Mouse (Mus musculus) lung, embryonic 15.5 days (tissue): ENCODE results near the gene Ate1. TPM values are rescaled to one million over a fixed set of nuclear protein-coding genes. Genes with fewer than 3 reads are reported as not detected.
"Not testable (repeated sequence)": the region's sequence is repeated elsewhere in the genome, so short reads cannot be mapped to it uniquely, and the experiment has no call there.

Experiments
- ATAC-seq: fragments of 200-750 bp; cut with Nextera tagmentation; 2 replicates; pipeline ENCODE4 v1.8.0; 2017; ENCODE audit warnings: moderate number of reproducible peaks, borderline replicate concordance; ENCODE audit not compliant: low FRiP score, low TSS enrichment; ENCODE audit errors: extremely low read depth
- H3K27ac ChIP-seq: fragments of 300-500 bp; sonication (generic); 2 replicates; pipeline ENCODE4 v1.5.1; 2015; ENCODE audit warnings: moderate library complexity, mild to moderate bottlenecking, inconsistent platforms
- H3K27me3 ChIP-seq: fragments of 300-500 bp; sonication (generic); 2 replicates; pipeline ENCODE4 v1.6.1; 2015; ENCODE audit warnings: inconsistent platforms
- H3K36me3 ChIP-seq: fragments of 300-500 bp; sonication (generic); 2 replicates; pipeline ENCODE4 v1.6.1; 2015; ENCODE audit warnings: inconsistent platforms
- H3K4me1 ChIP-seq: fragments of 300-500 bp; sonication (generic); 2 replicates; pipeline ENCODE4 v1.6.1; 2015; ENCODE audit warnings: inconsistent platforms
- H3K4me2 ChIP-seq: fragments of 300-500 bp; sonication (generic); 2 replicates; pipeline ENCODE4 v1.6.1; 2015; ENCODE audit warnings: inconsistent platforms, mild to moderate bottlenecking, moderate library complexity
- H3K4me3 ChIP-seq: fragments of 300-500 bp; sonication (generic); 2 replicates; pipeline ENCODE4 v1.5.1; 2015; ENCODE audit warnings: mild to moderate bottlenecking, inconsistent platforms
- H3K9ac ChIP-seq: fragments of 300-500 bp; sonication (generic); 2 replicates; pipeline ENCODE4 v1.6.1; 2015; ENCODE audit warnings: inconsistent platforms
- H3K9me3 ChIP-seq: fragments of 300-500 bp; sonication (generic); 2 replicates; pipeline ENCODE4 v1.6.1; 2016; ENCODE audit warnings: inconsistent platforms
- WGBS: fragments of 180-500 bp; shearing (Covaris S2); methylation state at CpG from one replicate; pipeline ENCODE4 v1.1.7; 2015; 5-methylcytosine and 5-hydroxymethylcytosine counted together
- polyA plus RNA-seq: library from polyadenylated mRNA; unstranded; fragments of >200 nt; fragmentation: Nextera tagmentation; extraction: Ambion mirVana; gene quantifications from 2 replicates; pipeline ENCODE4 v1.2.1, GENCODE M21; 2015

The Ate1 gene
- polyA plus RNA-seq, 1 experiment from 2014 or later = 67.5 TPM

GRCm38 (mm10) chr7:130471045-130471444 is 49.1 kb downstream of the Ate1 start:
- H3K9me3 ChIP-seq = no peaks in the 10 kb centered on the region
- H3K27me3 ChIP-seq = no peaks in the 10 kb centered on the region
- 48% methylated on average over 6 of the region's 6 CpGs for WGBS
- no peak overlapping the region for H3K4me3 ChIP-seq
- ATAC-seq = no peak
- H3K27ac ChIP-seq = no peak overlapping the region
- H3K4me1 ChIP-seq = no peaks in the 10 kb centered on the region
- H3K36me3 ChIP-seq = 0 out of 2 replicates have a peak, but pooled peaks cover 2% of the 10 kb centered on the region
- H3K9ac ChIP-seq = no peak overlapping the region
- no peak overlapping the region for H3K4me2 ChIP-seq

- Histone ChIP-seq H3K4me1 (no peaks in the 10 kb centered on the region), H3K27ac (no peak overlapping the region), H3K4me3 (no peak overlapping the region), H3K36me3 (peaks cover 27% of the 10 kb centered on the region), H3K9me3 (no peaks in the 10 kb centered on the region), H3K4me2 (no peak overlapping the region), H3K9ac (no peak overlapping the region), H3K27me3 (no peaks in the 10 kb centered on the region)
- no peak for ATAC-seq
- 72% methylated on average over 4 of the region's 4 CpGs for WGBS
These were observed 64.5 kb downstream of the Ate1 start for GRCm38 (mm10) chr7:130455587-130456246.

- Histone ChIP-seq H3K9ac (no peak overlapping the region), H3K27ac (no peak overlapping the region), H3K9me3 (no peaks in the 10 kb centered on the region), H3K4me1 (no peaks in the 10 kb centered on the region), H3K27me3 (no peaks in the 10 kb centered on the region), H3K4me2 (no peak overlapping the region), H3K36me3 (peaks cover 25% of the 10 kb centered on the region), H3K4me3 (no peak overlapping the region)
- no peak for ATAC-seq
- 59% methylated on average over 3 of the region's 3 CpGs for WGBS
These were observed 65.9 kb downstream of the Ate1 start for GRCm38 (mm10) chr7:130454226-130454625.

- ATAC-seq = no peak
- Histone ChIP-seq H3K27me3 (no peaks in the 10 kb centered on the region), H3K36me3 (no peaks in the 10 kb centered on the region), H3K27ac (no peak overlapping the region), H3K4me3 (no peak overlapping the region), H3K9me3 (no peaks in the 10 kb centered on the region), H3K9ac (no peak overlapping the region), H3K4me1 (no peaks in the 10 kb centered on the region), H3K4me2 (no peak overlapping the region)
- WGBS = 88% methylated on average over 5 of the region's 5 CpGs
These were observed 84.4 kb downstream of the Ate1 start for GRCm38 (mm10) chr7:130435776-130436175.

GRCm38 (mm10) chr7:130432141-130432540 is 88.0 kb downstream of the Ate1 start:
- H3K27me3 ChIP-seq = no peaks in the 10 kb centered on the region

GRCm38 (mm10) chr7:130426586-130426985 is 93.6 kb downstream of the Ate1 start:
- ATAC-seq = no peak
- 4% methylated on average over 5 of the region's 5 CpGs for WGBS
- Histone ChIP-seq H3K9ac (no peak overlapping the region), H3K9me3 (no peaks in the 10 kb centered on the region), H3K4me3 (no peak overlapping the region), H3K27ac (no peak overlapping the region), H3K4me2 (no peak overlapping the region), H3K4me1 (peaks cover 6% of the 10 kb centered on the region; the same call in 1 of the 2 replicates), H3K36me3 (no peaks in the 10 kb centered on the region), H3K27me3 (no peaks in the 10 kb centered on the region)

More at GRCm38 (mm10) chr7:130432141-130432540, 88.0 kb downstream of the Ate1 start:
- Histone ChIP-seq H3K36me3 (no peaks in the 10 kb centered on the region), H3K9me3 (no peaks in the 10 kb centered on the region), H3K4me2 (no peak overlapping the region), H3K4me3 (no peak overlapping the region), H3K27ac (no peak overlapping the region), H3K9ac (no peak overlapping the region), H3K4me1 (no peaks in the 10 kb centered on the region)
- 82% methylated on average over 2 of the region's 2 CpGs for whole genome bisulfite sequencing
- ATAC-seq = no peak

- Histone ChIP-seq H3K9ac (no peak overlapping the region), H3K27ac (no peak overlapping the region), H3K4me3 (no peak overlapping the region), H3K9me3 (no peaks in the 10 kb centered on the region), H3K36me3 (no peaks in the 10 kb centered on the region; the same call in 1 of the 2 replicates), H3K27me3 (no peaks in the 10 kb centered on the region), H3K4me2 (no peak overlapping the region), H3K4me1 (peaks cover 6% of the 10 kb centered on the region; the same call in 1 of the 2 replicates)
- 40% methylated on average over 2 of the region's 2 CpGs for WGBS
- ATAC-seq = no peak
These were observed 94.2 kb downstream of the Ate1 start for GRCm38 (mm10) chr7:130425991-130426390.

GRCm38 (mm10) chr7:130419961-130420360 is 100.2 kb downstream of the Ate1 start:
- WGBS = 56% methylated on average over 1 of the region's 1 CpGs
- Histone ChIP-seq H3K4me1 (no peaks in the 10 kb centered on the region), H3K9ac (no peak overlapping the region), H3K36me3 (no peaks in the 10 kb centered on the region; the same call in 1 of the 2 replicates), H3K27me3 (no peaks in the 10 kb centered on the region), H3K4me2 (no peak overlapping the region), H3K9me3 (no peaks in the 10 kb centered on the region), H3K4me3 (no peak overlapping the region), H3K27ac (no peak overlapping the region)
- no peak for ATAC-seq

GRCm38 (mm10) chr7:130407622-130408021 is 112.5 kb downstream of the Ate1 start:
- no peak for ATAC-seq

GRCm38 (mm10) chr7:130403346-130403745 is 116.8 kb downstream of the Ate1 start:
- no peak overlapping the region for H3K27ac ChIP-seq

More at GRCm38 (mm10) chr7:130407622-130408021, 112.5 kb downstream of the Ate1 start:
- Histone ChIP-seq H3K9ac (no peak overlapping the region), H3K4me1 (no peaks in the 10 kb centered on the region), H3K27me3 (no peaks in the 10 kb centered on the region), H3K36me3 (no peaks in the 10 kb centered on the region), H3K4me2 (no peak overlapping the region), H3K9me3 (no peaks in the 10 kb centered on the region), H3K27ac (no peak overlapping the region), H3K4me3 (no peak overlapping the region)
- 79% methylated on average over 10 of the region's 10 CpGs for WGBS

GRCm38 (mm10) chr7:130394697-130395096 is 125.5 kb downstream of the Ate1 start:
- H3K27me3 ChIP-seq = no peaks in the 10 kb centered on the region
- no peak for ATAC-seq
- H3K4me3 ChIP-seq = no peak overlapping the region
- no peaks in the 10 kb centered on the region for H3K4me1 ChIP-seq
- H3K9ac ChIP-seq = no peak overlapping the region
- peaks cover 7% of the 10 kb centered on the region; the same call in 1 of the 2 replicates for H3K36me3 ChIP-seq
- WGBS = 84% methylated on average over 2 of the region's 2 CpGs
- H3K4me2 ChIP-seq = no peak overlapping the region
- H3K27ac ChIP-seq = no peak overlapping the region
- H3K9me3 ChIP-seq = no peaks in the 10 kb centered on the region

More at GRCm38 (mm10) chr7:130403346-130403745, 116.8 kb downstream of the Ate1 start:
- Histone ChIP-seq H3K36me3 (0 out of 2 replicates have a peak, but pooled peaks cover 2% of the 10 kb centered on the region), H3K4me1 (no peaks in the 10 kb centered on the region), H3K9me3 (no peaks in the 10 kb centered on the region), H3K9ac (no peak overlapping the region), H3K27me3 (no peaks in the 10 kb centered on the region), H3K4me3 (no peak overlapping the region), H3K4me2 (no peak overlapping the region)
- no peak for ATAC-seq
- WGBS = 35% methylated on average over 2 of the region's 2 CpGs

GRCm38 (mm10) chr7:130390060-130390459 is 130.1 kb downstream of the Ate1 start:
- not testable (repeated sequence) for H3K9me3 ChIP-seq, ATAC-seq, H3K4me3 ChIP-seq, H3K27ac ChIP-seq, H3K4me2 ChIP-seq, H3K4me1 ChIP-seq, H3K9ac ChIP-seq, H3K36me3 ChIP-seq, H3K27me3 ChIP-seq
- 97% methylated on average over 1 of the region's 1 CpGs for WGBS
